Mouse (Mus musculus): ENCODE measurements around the gene Msh5. TPM values are rescaled to one million over a fixed set of nuclear protein-coding genes. Genes with fewer than 3 reads are reported as not detected.
"Not testable (repeated sequence)": the region's sequence is repeated elsewhere in the genome, so short reads cannot be mapped to it uniquely, and the experiment has no call there.

Gene Msh5
- polyA plus RNA-seq, 1 experiment from 2014 or later = 1.8 TPM

DNA sequence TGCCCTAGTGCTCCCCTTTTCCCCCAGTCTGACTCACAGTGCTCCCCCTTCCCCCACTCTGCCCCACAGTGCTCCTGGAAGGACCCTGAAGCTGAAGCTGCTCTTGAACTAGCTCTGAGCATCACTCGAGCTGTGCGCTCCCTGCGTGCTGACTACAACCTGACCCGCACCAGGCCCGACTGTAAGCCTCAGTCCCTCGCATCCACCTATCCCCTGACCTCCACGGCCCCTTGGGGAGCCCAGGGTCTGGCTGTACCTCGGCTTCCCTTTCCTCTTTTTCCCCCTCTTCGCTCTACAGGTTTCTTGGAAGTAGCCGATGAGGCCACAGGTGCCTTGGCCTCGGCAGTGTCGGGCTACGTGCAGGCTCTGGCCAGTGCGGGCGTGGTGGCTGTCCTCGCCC, 31.2 kb downstream of the Msh5 start:
- H3K4me1 ChIP-seq (ENCODE audit: control insufficient read depth, insufficient read depth, low read depth, low read length) = peaks cover 3% of the 10 kb centered on the region; the same call in 1 of the 2 replicates
- H3K27me3 ChIP-seq (replicated peaks; ENCODE audit: control insufficient read depth, insufficient read depth, low read length) = no peaks in the 10 kb centered on the region
- H3K4me2 ChIP-seq (ENCODE audit: low read length) = no peak overlapping the region
- H3K9ac ChIP-seq (ENCODE audit: low read depth, low read length) = no peak overlapping the region
- no peak for ATAC-seq
- no peaks in the 10 kb centered on the region for H3K9me3 ChIP-seq (ENCODE audit: control insufficient read depth, low read length)
- 90% methylated on average over 16 of the region's 16 CpGs for WGBS
- H3K36me3 ChIP-seq (ENCODE audit: control insufficient read depth, insufficient read depth, low read length) = peaks cover 48% of the 10 kb centered on the region
- H3K27ac ChIP-seq (ENCODE audit: low read depth, low read length) = no peak overlapping the region
- H3K4me3 ChIP-seq (ENCODE audit: low read length) = no peak overlapping the region

DNA sequence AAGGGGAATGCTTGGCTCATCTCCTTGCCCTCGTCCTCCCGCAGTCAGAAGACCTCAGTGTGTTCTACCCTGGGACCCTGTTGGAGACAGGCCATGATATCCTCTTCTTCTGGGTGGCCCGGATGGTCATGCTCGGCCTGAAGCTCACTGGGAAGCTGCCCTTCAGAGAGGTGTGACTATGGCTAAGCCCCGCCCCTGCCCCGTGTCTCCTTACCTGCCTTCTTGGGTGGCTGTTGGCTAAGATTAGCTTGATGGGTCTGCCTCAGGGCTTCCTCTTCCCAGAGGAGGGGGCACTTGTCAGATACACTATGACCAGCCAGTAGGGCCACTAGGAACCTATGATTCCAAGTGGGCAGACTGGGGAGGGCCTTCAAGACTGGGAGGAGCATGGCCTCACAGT, 33.3 kb downstream of the Msh5 start:
- WGBS = 88% methylated on average over 6 of the region's 6 CpGs
- Histone ChIP-seq H3K36me3 (ENCODE audit: control insufficient read depth, insufficient read depth, low read length) (peaks cover 52% of the 10 kb centered on the region), H3K4me1 (ENCODE audit: control insufficient read depth, insufficient read depth, low read depth, low read length) (peaks cover 3% of the 10 kb centered on the region; the same call in 1 of the 2 replicates), H3K9me3 (ENCODE audit: control insufficient read depth, low read length) (no peaks in the 10 kb centered on the region), H3K27me3 (replicated peaks; ENCODE audit: control insufficient read depth, insufficient read depth, low read length) (no peaks in the 10 kb centered on the region), H3K9ac (ENCODE audit: low read depth, low read length) (no peak overlapping the region), H3K27ac (ENCODE audit: low read depth, low read length) (no peak overlapping the region), H3K4me2 (ENCODE audit: low read length) (no peak overlapping the region), H3K4me3 (ENCODE audit: low read length) (no peak overlapping the region)
- ATAC-seq = no peak

DNA sequence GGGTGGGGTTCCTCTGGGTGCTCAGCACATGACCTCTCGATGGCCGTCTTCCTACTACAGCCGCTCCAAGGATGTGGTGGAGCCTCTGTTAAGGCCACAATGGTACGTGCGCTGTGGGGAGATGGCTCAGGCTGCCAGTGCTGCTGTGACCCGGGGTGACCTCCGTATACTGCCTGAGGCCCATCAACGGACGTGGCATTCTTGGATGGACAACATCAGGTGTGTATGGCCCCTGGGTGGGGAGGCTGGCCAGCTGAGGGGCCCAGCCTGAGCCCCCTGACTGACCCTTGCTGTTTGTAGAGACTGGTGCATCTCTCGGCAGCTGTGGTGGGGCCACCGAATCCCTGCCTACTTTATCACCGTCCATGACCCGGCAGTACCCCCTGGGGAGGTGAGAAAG, 34.1 kb downstream of the Msh5 start:
- 89% methylated on average over 13 of the region's 13 CpGs for WGBS
- peaks cover 3% of the 10 kb centered on the region; the same call in 1 of the 2 replicates for H3K4me1 ChIP-seq (ENCODE audit: control insufficient read depth, insufficient read depth, low read depth, low read length)
- no peak overlapping the region for H3K4me3 ChIP-seq (ENCODE audit: low read length)
- H3K27ac ChIP-seq (ENCODE audit: low read depth, low read length) = no peak overlapping the region
- H3K9ac ChIP-seq (ENCODE audit: low read depth, low read length) = no peak overlapping the region
- no peak overlapping the region for H3K4me2 ChIP-seq (ENCODE audit: low read length)
- no peaks in the 10 kb centered on the region for H3K27me3 ChIP-seq (replicated peaks; ENCODE audit: control insufficient read depth, insufficient read depth, low read length)
- no peaks in the 10 kb centered on the region for H3K9me3 ChIP-seq (ENCODE audit: control insufficient read depth, low read length)
- peaks cover 59% of the 10 kb centered on the region for H3K36me3 ChIP-seq (ENCODE audit: control insufficient read depth, insufficient read depth, low read length)
- ATAC-seq = no peak

DNA sequence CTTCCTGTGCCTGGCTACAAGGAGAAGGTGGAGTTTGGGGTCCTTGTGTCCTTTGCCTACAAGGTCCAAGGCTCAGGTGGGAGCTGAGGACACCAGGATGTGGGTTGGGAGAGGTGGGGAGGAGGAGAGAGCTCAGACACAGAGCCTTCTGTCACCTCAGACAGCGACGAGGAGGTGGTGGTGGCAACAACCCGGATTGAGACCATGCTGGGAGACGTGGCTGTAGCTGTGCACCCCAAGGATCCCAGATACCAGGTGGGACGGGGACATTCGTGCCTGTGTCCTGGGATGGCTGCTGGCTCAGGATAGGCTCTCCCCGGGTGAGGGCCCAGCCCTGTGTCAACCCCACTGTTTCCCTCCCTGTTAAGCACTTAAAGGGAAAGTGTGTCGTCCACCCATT, 35.1 kb downstream of the Msh5 start:
- H3K4me2 ChIP-seq (ENCODE audit: low read length) = no peak overlapping the region
- H3K4me1 ChIP-seq (ENCODE audit: control insufficient read depth, insufficient read depth, low read depth, low read length) = peaks cover 3% of the 10 kb centered on the region; the same call in 1 of the 2 replicates
- no peak overlapping the region for H3K27ac ChIP-seq (ENCODE audit: low read depth, low read length)
- H3K4me3 ChIP-seq (ENCODE audit: low read length) = no peak overlapping the region
- no peaks in the 10 kb centered on the region for H3K27me3 ChIP-seq (replicated peaks; ENCODE audit: control insufficient read depth, insufficient read depth, low read length)
- H3K36me3 ChIP-seq (ENCODE audit: control insufficient read depth, insufficient read depth, low read length) = peaks cover 59% of the 10 kb centered on the region
- no peak overlapping the region for H3K9ac ChIP-seq (ENCODE audit: low read depth, low read length)
- 93% methylated on average over 8 of the region's 8 CpGs for WGBS
- no peaks in the 10 kb centered on the region for H3K9me3 ChIP-seq (ENCODE audit: control insufficient read depth, low read length)
- ATAC-seq = no peak

DNA sequence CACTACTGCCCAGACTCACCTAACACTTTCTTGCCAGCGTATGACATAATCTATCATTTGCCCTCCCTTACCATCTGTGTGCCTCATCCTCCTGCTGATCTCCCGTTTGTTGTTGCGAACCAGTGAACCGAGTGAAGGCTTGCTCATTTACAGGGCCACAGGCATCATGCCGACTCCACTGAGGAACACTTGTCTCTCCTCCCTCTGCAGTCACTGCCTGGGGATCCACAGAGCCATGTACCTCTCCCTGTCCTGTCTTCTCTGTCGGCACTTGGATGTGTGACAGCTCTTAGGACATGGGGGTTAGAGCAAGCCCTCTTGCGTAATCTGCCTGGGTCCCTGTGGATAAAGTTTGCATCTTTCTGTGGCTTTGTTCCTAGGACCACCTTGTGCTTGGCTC, 37.0 kb downstream of the Msh5 start:
- Histone ChIP-seq H3K27ac (ENCODE audit: low read depth, low read length) (no peak overlapping the region), H3K36me3 (ENCODE audit: control insufficient read depth, insufficient read depth, low read length) (peaks cover 66% of the 10 kb centered on the region), H3K9me3 (ENCODE audit: control insufficient read depth, low read length) (no peaks in the 10 kb centered on the region), H3K9ac (ENCODE audit: low read depth, low read length) (no peak overlapping the region), H3K4me3 (ENCODE audit: low read length) (no peak overlapping the region), H3K27me3 (replicated peaks; ENCODE audit: control insufficient read depth, insufficient read depth, low read length) (no peaks in the 10 kb centered on the region), H3K4me2 (ENCODE audit: low read length) (no peak overlapping the region), H3K4me1 (ENCODE audit: control insufficient read depth, insufficient read depth, low read depth, low read length) (no peaks in the 10 kb centered on the region)
- WGBS = 81% methylated on average over 7 of the region's 7 CpGs
- no peak for ATAC-seq

DNA sequence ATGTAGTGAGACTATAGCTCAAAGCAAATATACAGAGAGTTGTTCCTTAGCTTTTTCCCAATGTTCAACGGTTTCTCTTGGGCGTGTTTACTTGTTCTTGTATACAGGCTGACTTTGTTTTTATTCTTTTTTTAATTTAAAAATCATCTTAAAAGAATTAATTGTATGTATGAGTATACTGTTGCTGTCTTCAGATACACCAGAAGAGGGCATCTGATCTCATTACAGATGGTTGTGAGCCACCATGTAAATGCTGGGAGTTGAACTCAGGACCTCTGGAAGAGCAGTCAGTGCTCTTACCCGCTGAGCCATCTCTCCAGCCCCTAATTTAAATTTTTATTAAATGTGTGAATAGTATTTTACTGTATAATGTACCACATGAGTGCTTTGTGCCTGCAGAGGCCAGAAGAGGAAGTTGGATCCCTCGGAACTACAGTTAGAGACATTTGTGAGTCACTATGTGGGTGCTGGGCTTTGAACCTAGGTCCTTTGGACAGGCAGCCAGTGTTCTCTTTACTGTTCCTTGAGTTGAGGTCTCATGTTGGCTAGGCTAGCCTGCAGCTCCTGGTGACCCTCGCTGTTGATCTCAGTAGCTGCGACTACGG, 39.1 kb downstream of the Msh5 start:
- Histone ChIP-seq H3K36me3 (ENCODE audit: control insufficient read depth, insufficient read depth, low read length) (peaks cover 47% of the 10 kb centered on the region), H3K9ac (ENCODE audit: low read depth, low read length) (no peak overlapping the region), H3K9me3 (ENCODE audit: control insufficient read depth, low read length) (no peaks in the 10 kb centered on the region), H3K4me2 (ENCODE audit: low read length) (no peak overlapping the region), H3K4me1 (ENCODE audit: control insufficient read depth, insufficient read depth, low read depth, low read length) (peaks cover 9% of the 10 kb centered on the region), H3K4me3 (ENCODE audit: low read length) (no peak overlapping the region), H3K27ac (ENCODE audit: low read depth, low read length) (no peak overlapping the region), H3K27me3 (replicated peaks; ENCODE audit: control insufficient read depth, insufficient read depth, low read length) (no peaks in the 10 kb centered on the region)
- WGBS = 97% methylated on average over 7 of the region's 7 CpGs
- no peak for ATAC-seq

DNA sequence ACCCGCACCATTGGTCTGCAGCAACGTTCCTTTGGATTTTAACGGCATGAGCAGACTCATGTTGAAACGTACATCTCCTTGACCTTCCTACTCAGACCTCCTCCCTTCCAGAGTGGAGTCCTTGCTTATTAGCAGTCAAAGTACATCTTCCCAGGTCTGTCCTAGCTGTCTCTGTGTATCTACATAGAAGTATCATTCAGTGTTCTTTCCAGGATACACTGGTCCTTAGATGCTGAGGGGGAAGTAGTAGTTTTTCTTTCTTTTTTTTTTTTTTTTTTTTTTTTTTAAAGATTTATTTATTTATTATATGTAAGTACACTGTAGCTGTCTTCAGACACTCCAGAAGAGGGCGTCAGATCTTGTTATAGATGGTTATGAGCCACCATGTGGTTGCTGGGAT, 40.6 kb downstream of the Msh5 start:
- H3K4me1 ChIP-seq (ENCODE audit: control insufficient read depth, insufficient read depth, low read depth, low read length) = peaks cover 13% of the 10 kb centered on the region
- H3K27me3 ChIP-seq (replicated peaks; ENCODE audit: control insufficient read depth, insufficient read depth, low read length); H3K9ac ChIP-seq (ENCODE audit: low read depth, low read length); H3K4me3 ChIP-seq (ENCODE audit: low read length); H3K4me2 ChIP-seq (ENCODE audit: low read length); H3K9me3 ChIP-seq (ENCODE audit: control insufficient read depth, low read length); H3K27ac ChIP-seq (ENCODE audit: low read depth, low read length); ATAC-seq: not testable (repeated sequence)
- WGBS = 93% methylated on average over 4 of the region's 5 CpGs
- peaks cover 32% of the 10 kb centered on the region for H3K36me3 ChIP-seq (ENCODE audit: control insufficient read depth, insufficient read depth, low read length)

DNA sequence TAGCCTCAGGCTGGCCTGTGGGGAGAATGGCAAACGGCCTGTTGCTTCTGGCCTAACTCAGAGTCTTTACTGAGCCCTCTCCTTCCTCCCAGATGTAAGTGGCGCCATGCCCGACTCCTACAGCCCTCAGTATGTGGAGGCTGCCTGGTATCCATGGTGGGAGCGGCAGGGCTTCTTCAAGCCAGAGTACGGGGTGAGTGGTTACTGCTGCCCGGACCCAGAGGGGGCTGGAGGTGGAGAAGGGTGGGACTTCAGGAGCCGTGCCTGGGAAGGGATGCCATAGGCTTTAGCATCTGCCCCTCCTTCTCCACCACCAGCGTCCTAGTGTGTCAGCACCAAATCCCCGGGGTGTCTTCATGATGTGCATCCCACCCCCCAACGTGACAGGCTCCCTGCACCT, 41.4 kb downstream of the Msh5 start:
- Histone ChIP-seq H3K27ac (ENCODE audit: low read depth, low read length) (no peak overlapping the region), H3K36me3 (ENCODE audit: control insufficient read depth, insufficient read depth, low read length) (peaks cover 25% of the 10 kb centered on the region), H3K4me1 (ENCODE audit: control insufficient read depth, insufficient read depth, low read depth, low read length) (peaks cover 13% of the 10 kb centered on the region), H3K27me3 (replicated peaks; ENCODE audit: control insufficient read depth, insufficient read depth, low read length) (no peaks in the 10 kb centered on the region), H3K9ac (ENCODE audit: low read depth, low read length) (no peak overlapping the region), H3K9me3 (ENCODE audit: control insufficient read depth, low read length) (no peaks in the 10 kb centered on the region), H3K4me2 (ENCODE audit: low read length) (no peak overlapping the region), H3K4me3 (ENCODE audit: low read length) (no peak overlapping the region)
- 90% methylated on average over 10 of the region's 10 CpGs for WGBS
- no peak for ATAC-seq

DNA sequence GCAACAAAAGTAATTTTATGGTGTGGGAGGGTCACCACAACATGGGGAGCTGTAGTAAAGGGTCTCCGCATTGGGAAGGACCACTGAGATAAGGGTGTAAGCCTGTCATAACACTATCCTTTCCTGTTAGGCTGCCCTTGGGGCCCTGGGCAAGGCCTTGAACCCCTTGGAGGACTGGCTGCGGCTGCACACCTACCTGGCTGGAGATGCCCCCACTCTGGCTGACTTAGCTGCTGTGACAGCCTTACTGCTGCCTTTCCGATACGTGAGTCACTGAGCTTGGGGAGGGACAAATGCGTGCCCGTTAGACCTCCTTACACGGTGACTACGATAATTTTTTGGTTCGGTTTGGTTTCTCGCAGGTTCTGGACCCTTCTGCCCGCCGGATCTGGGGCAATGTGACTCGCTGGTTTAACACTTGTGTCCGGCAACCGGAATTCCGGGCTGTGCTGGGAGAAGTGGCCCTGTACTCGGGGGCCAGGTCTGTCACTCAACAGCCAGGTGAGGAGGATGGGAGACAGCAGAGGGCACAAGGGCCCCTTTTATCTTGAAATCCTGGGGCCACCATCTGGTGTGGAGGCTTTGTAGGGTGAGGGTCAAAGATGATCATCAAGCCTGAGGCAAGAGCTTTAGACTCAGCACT, 42.3 kb downstream of the Msh5 start:
- H3K4me2 ChIP-seq (ENCODE audit: low read length) = no peak overlapping the region
- no peaks in the 10 kb centered on the region for H3K27me3 ChIP-seq (replicated peaks; ENCODE audit: control insufficient read depth, insufficient read depth, low read length)
- H3K9ac ChIP-seq (ENCODE audit: low read depth, low read length) = no peak overlapping the region
- no peak for ATAC-seq
- H3K27ac ChIP-seq (ENCODE audit: low read depth, low read length) = no peak overlapping the region
- peaks cover 18% of the 10 kb centered on the region for H3K4me1 ChIP-seq (ENCODE audit: control insufficient read depth, insufficient read depth, low read depth, low read length)
- H3K4me3 ChIP-seq (ENCODE audit: low read length) = no peak overlapping the region
- WGBS = 95% methylated on average over 17 of the region's 17 CpGs
- peaks cover 25% of the 10 kb centered on the region for H3K36me3 ChIP-seq (ENCODE audit: control insufficient read depth, insufficient read depth, low read length)
- H3K9me3 ChIP-seq (ENCODE audit: control insufficient read depth, low read length) = no peaks in the 10 kb centered on the region

Measured in hindbrain, embryonic 16.5 days (tissue).